Mouse (Mus musculus) intestine, embryonic 16.5 days (tissue): ENCODE results near the gene B3gnt3. TPM values are rescaled to one million over a fixed set of nuclear protein-coding genes. Genes with fewer than 3 reads are reported as not detected.

Experiments
- polyA plus RNA-seq: library from polyadenylated mRNA; unstranded; fragments of >200 nt; fragmentation: Nextera tagmentation; extraction: Ambion mirVana; gene quantifications from 2 replicates; pipeline ENCODE4 v1.2.1, GENCODE M21; 2015

B3gnt3 gene
- polyA plus RNA-seq, 1 experiment from 2014 or later: 20.9 TPM

Other genes starting within 250 kb of the B3gnt3 start
- 24.0 and 25.1 TPM in 2 replicates for gene Abhd8, start 238.1 kb downstream of the B3gnt3 start, polyA plus RNA-seq
- 224 and 234 TPM in 2 replicates for gene Mrpl34, start 236.8 kb downstream of the B3gnt3 start, polyA plus RNA-seq
- gene Dda1, start 232.6 kb downstream of the B3gnt3 start, polyA plus RNA-seq: 88.1 and 91.7 TPM in 2 replicates
- 0.20 and 0.43 TPM in 2 replicates for gene Ano8, start 215.8 kb downstream of the B3gnt3 start, polyA plus RNA-seq
- 14.0 and 14.9 TPM in 2 replicates for gene Gtpbp3, start 213.7 kb downstream of the B3gnt3 start, polyA plus RNA-seq
- gene Plvap, start 190.0 kb downstream of the B3gnt3 start, polyA plus RNA-seq: 70.9 and 80.9 TPM in 2 replicates
- 0.26 and 0.28 TPM in 2 replicates for gene Ccdc194, start 176.1 kb downstream of the B3gnt3 start, polyA plus RNA-seq
- 38.8 and 42.0 TPM in 2 replicates for gene Bst2, start 164.3 kb downstream of the B3gnt3 start, polyA plus RNA-seq
- 126 and 130 TPM in 2 replicates for gene Mvb12a, start 158.9 kb downstream of the B3gnt3 start, polyA plus RNA-seq
- gene Tmem221, start 142.9 kb downstream of the B3gnt3 start, polyA plus RNA-seq: 1.3 and 1.8 TPM in 2 replicates
- gene Nxnl1, start 135.2 kb downstream of the B3gnt3 start, polyA plus RNA-seq: 0.06 TPM in 1 of 2 replicates, not detected in the other
- gene Slc27a1, start 132.9 kb downstream of the B3gnt3 start, polyA plus RNA-seq: 21.0 and 24.3 TPM in 2 replicates
- gene Pgls, start 109.6 kb downstream of the B3gnt3 start, polyA plus RNA-seq: 244 and 252 TPM in 2 replicates
- gene Fam129c, start 104.1 kb downstream of the B3gnt3 start, polyA plus RNA-seq: 3.0 and 3.5 TPM in 2 replicates
- gene Colgalt1, start 90.8 kb downstream of the B3gnt3 start, polyA plus RNA-seq: 68.0 and 70.5 TPM in 2 replicates
- 0.98 and 1.2 TPM in 2 replicates for gene Unc13a, start 30.0 kb downstream of the B3gnt3 start, polyA plus RNA-seq
- gene Jak3, start 25.5 kb downstream of the B3gnt3 start, polyA plus RNA-seq: 11.5 and 13.5 TPM in 2 replicates
- 2.4 and 2.5 TPM in 2 replicates for gene Insl3, start 12.6 kb downstream of the B3gnt3 start, polyA plus RNA-seq
- gene Fcho1, start 23.9 kb upstream of the B3gnt3 start, polyA plus RNA-seq: 5.0 and 6.4 TPM in 2 replicates
- 4.6 and 5.1 TPM in 2 replicates for gene Zfp709, start 180.2 kb upstream of the B3gnt3 start, polyA plus RNA-seq
- gene Zfp882, start 206.8 kb upstream of the B3gnt3 start, polyA plus RNA-seq: 3.0 and 3.8 TPM in 2 replicates
- gene Zfp617, start 206.8 kb upstream of the B3gnt3 start, polyA plus RNA-seq: 18.5 and 21.6 TPM in 2 replicates
- gene Zfp961, start 249.2 kb upstream of the B3gnt3 start, polyA plus RNA-seq: 24.9 and 25.0 TPM in 2 replicates